Mouse (Mus musculus): ENCODE results near the gene Ptprn. TPM values are rescaled to one million over a fixed set of nuclear protein-coding genes. Genes with fewer than 3 reads are reported as not detected.

Ptprn gene
- polyA plus RNA-seq, 1 experiment from 2014 or later: 0.41 TPM

DNA sequence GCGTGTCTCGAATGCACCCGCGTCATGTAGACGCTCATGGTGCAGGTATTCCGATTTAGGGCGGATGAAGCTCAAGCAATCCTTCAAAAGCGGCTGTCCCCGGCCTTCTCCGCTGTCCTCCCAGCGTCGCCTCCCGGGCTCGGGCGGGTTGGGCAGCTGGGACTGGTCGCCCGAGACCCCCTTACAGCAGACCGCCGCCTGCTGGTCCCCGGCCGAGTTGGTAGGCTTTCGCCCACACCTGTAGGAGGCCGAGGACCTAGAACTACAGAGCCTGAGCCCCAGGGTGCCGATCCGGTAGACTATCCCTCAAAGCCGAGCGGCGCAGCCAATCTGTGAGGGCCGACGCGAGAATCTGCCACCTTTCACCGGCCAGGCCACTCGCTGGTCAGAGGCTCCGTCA is 44.8 kb downstream of the Ptprn start, which contains the start of gene Tuba4a:
TSS of gene Tuba4a (minus strand) at position 335 of the 400 bp plus-strand sequence.
- Histone ChIP-seq H3K4me3 (ENCODE audit: control insufficient read depth in 1 of 2, insufficient read depth in 1 of 2, low read depth in 1 of 2, low read length in 2 of 2) (peak within 1 kb of the TSS; percentile 52 to 63), H3K4me2 (ENCODE audit: low read length) (peak within 1 kb of the TSS; percentile 88), H3K36me3 (ENCODE audit: control insufficient read depth, insufficient read depth, low read length) (peaks cover 18% of the 10 kb centered on the region), H3K9me3 (ENCODE audit: control insufficient read depth, low read length) (no peaks in the 10 kb centered on the region), H3K9ac (ENCODE audit: low read length) (peak within 1 kb of the TSS; percentile 77), H3K27ac (replicated peaks in 1 of 2; ENCODE audit: control insufficient read depth in 1 of 2, insufficient read depth in 1 of 2, low read depth in 2 of 2, low read length in 2 of 2) (peak within 1 kb of the TSS in 1 of 2 experiments; percentile 21; a peak in 1 of 4 replicates), H3K4me1 (ENCODE audit: control insufficient read depth in 2 of 2, insufficient read depth in 2 of 2, low read length in 2 of 2) (peaks cover 4 to 9% of the 10 kb centered on the region in 2 experiments), H3K27me3 (ENCODE audit: control insufficient read depth, insufficient read depth, low read length) (peaks cover 29% of the 10 kb centered on the region)
- WGBS: 0% methylated on average over 34 of the region's 34 CpGs
- peak; percentile 17; the same call in 1 of the 2 replicates for ATAC-seq (ENCODE audit: insufficient number of reproducible peaks, insufficient read depth, low FRiP score, low read depth)

- peak overlapping the region in 1 of 2 experiments; percentile 21; a peak in 1 of 4 replicates for H3K27ac ChIP-seq (replicated peaks in 1 of 2; ENCODE audit: control insufficient read depth in 1 of 2, insufficient read depth in 1 of 2, low read depth in 2 of 2, low read length in 2 of 2)
- ATAC-seq (ENCODE audit: insufficient number of reproducible peaks, insufficient read depth, low FRiP score, low read depth): peak; percentile 82
- under 1% methylated on average over 24 of the region's 24 CpGs for WGBS
These were observed 45.2 kb downstream of the Ptprn start for GRCm38 (mm10) chr1:75219078-75219477.

GRCm38 (mm10) chr1:75218227-75219001 is 45.9 kb downstream of the Ptprn start:
- H3K9ac ChIP-seq (ENCODE audit: low read length): peak overlapping the region; percentile 77
- H3K36me3 ChIP-seq (ENCODE audit: control insufficient read depth, insufficient read depth, low read length): peaks cover 29% of the 10 kb centered on the region
- ATAC-seq (ENCODE audit: insufficient number of reproducible peaks, insufficient read depth, low FRiP score, low read depth): peak; percentile 29
- H3K9me3 ChIP-seq (ENCODE audit: control insufficient read depth, low read length): no peaks in the 10 kb centered on the region
- WGBS: 2% methylated on average over 38 of the region's 38 CpGs
- peak overlapping the region; percentile 52 to 63 for H3K4me3 ChIP-seq (ENCODE audit: control insufficient read depth in 1 of 2, insufficient read depth in 1 of 2, low read depth in 1 of 2, low read length in 2 of 2)
- H3K4me1 ChIP-seq (ENCODE audit: control insufficient read depth in 2 of 2, insufficient read depth in 2 of 2, low read length in 2 of 2): peaks cover 4 to 9% of the 10 kb centered on the region in 2 experiments
- peak overlapping the region in 1 of 2 experiments; percentile 21; a peak in 1 of 4 replicates for H3K27ac ChIP-seq (replicated peaks in 1 of 2; ENCODE audit: control insufficient read depth in 1 of 2, insufficient read depth in 1 of 2, low read depth in 2 of 2, low read length in 2 of 2)
- H3K27me3 ChIP-seq (ENCODE audit: control insufficient read depth, insufficient read depth, low read length): peaks cover 29% of the 10 kb centered on the region
- peak overlapping the region; percentile 88 for H3K4me2 ChIP-seq (ENCODE audit: low read length)

More at GRCm38 (mm10) chr1:75219078-75219477, 45.2 kb downstream of the Ptprn start:
- peak overlapping the region; percentile 88 for H3K4me2 ChIP-seq (ENCODE audit: low read length)
- H3K27me3 ChIP-seq (ENCODE audit: control insufficient read depth, insufficient read depth, low read length): peaks cover 29% of the 10 kb centered on the region
- peak overlapping the region; percentile 52 to 63 for H3K4me3 ChIP-seq (ENCODE audit: control insufficient read depth in 1 of 2, insufficient read depth in 1 of 2, low read depth in 1 of 2, low read length in 2 of 2)
- no peaks in the 10 kb centered on the region for H3K9me3 ChIP-seq (ENCODE audit: control insufficient read depth, low read length)
- peak overlapping the region; percentile 77 for H3K9ac ChIP-seq (ENCODE audit: low read length)
- peaks cover 4 to 9% of the 10 kb centered on the region in 2 experiments for H3K4me1 ChIP-seq (ENCODE audit: control insufficient read depth in 2 of 2, insufficient read depth in 2 of 2, low read length in 2 of 2)
- peaks cover 22% of the 10 kb centered on the region for H3K36me3 ChIP-seq (ENCODE audit: control insufficient read depth, insufficient read depth, low read length)

- H3K4me3 ChIP-seq (ENCODE audit: control insufficient read depth in 1 of 2, insufficient read depth in 1 of 2, low read depth in 1 of 2, low read length in 2 of 2): peak overlapping the region; percentile 52 to 63; a peak in 3 of 4 replicates
- no peak overlapping the region for H3K27ac ChIP-seq (replicated peaks in 1 of 2; ENCODE audit: control insufficient read depth in 1 of 2, insufficient read depth in 1 of 2, low read depth in 2 of 2, low read length in 2 of 2)
- H3K36me3 ChIP-seq (ENCODE audit: control insufficient read depth, insufficient read depth, low read length): peaks cover 34% of the 10 kb centered on the region
- WGBS: 3% methylated on average over 6 of the region's 6 CpGs
- H3K4me2 ChIP-seq (ENCODE audit: low read length): peak overlapping the region; percentile 88
- H3K9me3 ChIP-seq (ENCODE audit: control insufficient read depth, low read length): no peaks in the 10 kb centered on the region
- no peak for ATAC-seq (ENCODE audit: insufficient number of reproducible peaks, insufficient read depth, low FRiP score, low read depth)
- peaks cover 29% of the 10 kb centered on the region for H3K27me3 ChIP-seq (ENCODE audit: control insufficient read depth, insufficient read depth, low read length)
- H3K4me1 ChIP-seq (ENCODE audit: control insufficient read depth in 2 of 2, insufficient read depth in 2 of 2, low read length in 2 of 2): peaks cover 4 to 9% of the 10 kb centered on the region in 2 experiments
- H3K9ac ChIP-seq (ENCODE audit: low read length): peak overlapping the region; percentile 77
These were observed 46.4 kb downstream of the Ptprn start for GRCm38 (mm10) chr1:75217893-75218226.

DNA sequence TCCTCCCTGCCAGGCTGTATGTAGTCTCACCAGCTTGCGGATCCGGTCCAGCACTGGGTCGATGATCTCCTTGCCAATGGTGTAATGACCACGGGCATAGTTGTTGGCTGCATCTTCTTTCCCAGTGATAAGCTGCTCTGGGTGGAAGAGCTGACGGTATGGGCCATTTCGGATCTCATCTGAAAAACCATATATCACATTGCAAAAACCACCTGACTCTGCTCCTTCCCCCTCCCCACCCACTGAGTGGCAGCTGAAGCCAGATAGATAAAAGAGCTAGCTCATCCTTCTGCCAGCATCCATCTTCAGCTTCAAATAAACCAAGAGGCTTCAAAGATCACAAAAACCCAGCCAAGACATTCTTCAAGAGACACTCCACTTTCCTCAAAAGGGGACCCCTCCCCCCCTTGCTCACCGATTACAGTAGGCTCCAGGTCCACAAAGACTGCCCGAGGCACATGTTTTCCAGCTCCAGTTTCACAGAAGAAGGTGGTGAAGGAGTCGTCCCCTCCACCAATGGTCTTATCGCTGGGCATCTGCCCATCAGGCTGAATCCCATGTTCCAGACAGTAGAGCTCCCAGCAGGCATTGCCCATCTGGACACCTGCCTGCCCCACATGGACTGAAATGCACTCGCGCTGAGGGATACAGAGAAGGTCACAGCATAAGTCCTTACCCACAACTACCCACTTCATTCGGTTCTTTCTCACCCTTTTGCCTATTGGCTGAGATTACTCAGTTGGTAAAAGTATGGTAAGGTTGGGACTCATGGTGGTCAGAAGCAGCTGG is 47.3 kb downstream of the Ptprn start:
- WGBS: 74% methylated on average over 13 of the region's 13 CpGs

DNA sequence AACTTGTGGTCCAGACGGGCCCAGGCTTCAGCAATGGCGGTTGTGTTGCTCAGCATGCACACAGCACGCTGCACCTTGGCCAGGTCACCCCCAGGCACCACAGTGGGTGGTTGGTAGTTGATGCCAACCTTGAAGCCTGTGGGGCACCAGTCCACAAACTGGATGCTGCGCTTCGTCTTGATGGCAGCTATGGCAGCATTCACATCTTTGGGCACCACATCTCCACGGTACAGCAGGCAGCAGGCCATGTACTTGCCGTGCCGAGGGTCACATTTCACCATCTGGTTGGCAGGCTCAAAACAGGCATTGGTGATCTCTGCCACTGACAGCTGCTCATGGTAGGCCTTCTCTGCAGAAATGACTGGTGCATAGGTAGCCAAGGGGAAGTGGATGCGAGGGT is 48.5 kb downstream of the Ptprn start:
- Histone ChIP-seq H3K27ac (replicated peaks in 1 of 2; ENCODE audit: control insufficient read depth in 1 of 2, insufficient read depth in 1 of 2, low read depth in 2 of 2, low read length in 2 of 2) (no peak overlapping the region), H3K4me1 (ENCODE audit: control insufficient read depth in 2 of 2, insufficient read depth in 2 of 2, low read length in 2 of 2) (peaks cover 9 to 19% of the 10 kb centered on the region in 2 experiments), H3K9ac (ENCODE audit: low read length) (no peak overlapping the region), H3K36me3 (ENCODE audit: control insufficient read depth, insufficient read depth, low read length) (peaks cover 47% of the 10 kb centered on the region), H3K4me3 (ENCODE audit: control insufficient read depth in 1 of 2, insufficient read depth in 1 of 2, low read depth in 1 of 2, low read length in 2 of 2) (no peak overlapping the region), H3K27me3 (ENCODE audit: control insufficient read depth, insufficient read depth, low read length) (peaks cover 19% of the 10 kb centered on the region), H3K4me2 (ENCODE audit: low read length) (no peak overlapping the region), H3K9me3 (ENCODE audit: control insufficient read depth, low read length) (no peaks in the 10 kb centered on the region)
- no peak for ATAC-seq (ENCODE audit: insufficient number of reproducible peaks, insufficient read depth, low FRiP score, low read depth)
- 89% methylated on average over 9 of the region's 9 CpGs for WGBS

More for the DNA sequence above, 47.3 kb downstream of the Ptprn start:
- H3K36me3 ChIP-seq (ENCODE audit: control insufficient read depth, insufficient read depth, low read length): peaks cover 43% of the 10 kb centered on the region
- no peak overlapping the region for H3K9ac ChIP-seq (ENCODE audit: low read length)
- ATAC-seq (ENCODE audit: insufficient number of reproducible peaks, insufficient read depth, low FRiP score, low read depth): no peak
- H3K27ac ChIP-seq (replicated peaks in 1 of 2; ENCODE audit: control insufficient read depth in 1 of 2, insufficient read depth in 1 of 2, low read depth in 2 of 2, low read length in 2 of 2): no peak overlapping the region
- H3K4me1 ChIP-seq (ENCODE audit: control insufficient read depth in 2 of 2, insufficient read depth in 2 of 2, low read length in 2 of 2): peaks cover 5 to 9% of the 10 kb centered on the region in 2 experiments
- no peak overlapping the region for H3K4me2 ChIP-seq (ENCODE audit: low read length)
- peaks cover 29% of the 10 kb centered on the region for H3K27me3 ChIP-seq (ENCODE audit: control insufficient read depth, insufficient read depth, low read length)
- no peak overlapping the region for H3K4me3 ChIP-seq (ENCODE audit: control insufficient read depth in 1 of 2, insufficient read depth in 1 of 2, low read depth in 1 of 2, low read length in 2 of 2)
- no peaks in the 10 kb centered on the region for H3K9me3 ChIP-seq (ENCODE audit: control insufficient read depth, low read length)

DNA sequence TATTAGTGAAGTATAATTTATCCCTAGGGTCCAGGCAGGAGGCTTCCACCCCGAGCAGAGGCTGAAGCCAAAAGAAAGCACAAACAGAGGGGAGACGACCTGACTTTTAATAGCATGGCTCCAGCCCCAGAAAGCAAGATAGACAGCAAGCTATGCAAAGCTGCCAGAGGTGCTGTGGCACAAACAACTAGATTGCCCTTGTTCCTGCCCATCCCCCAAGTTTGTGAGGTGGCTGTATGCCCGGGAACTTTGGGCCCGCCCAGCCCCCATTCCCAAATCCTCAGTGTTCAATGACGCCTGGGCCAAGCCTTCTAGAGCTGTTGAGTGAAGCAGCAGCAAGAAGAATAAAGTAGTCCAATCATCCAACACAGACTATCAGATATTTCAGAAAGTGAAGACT is 49.4 kb downstream of the Ptprn start:
- 67% methylated on average over 5 of the region's 5 CpGs for WGBS
- H3K9me3 ChIP-seq (ENCODE audit: control insufficient read depth, low read length): no peaks in the 10 kb centered on the region

More for the DNA sequence above, 49.4 kb downstream of the Ptprn start:
- Histone ChIP-seq H3K36me3 (ENCODE audit: control insufficient read depth, insufficient read depth, low read length) (peaks cover 47% of the 10 kb centered on the region), H3K4me2 (ENCODE audit: low read length) (no peak overlapping the region), H3K4me1 (ENCODE audit: control insufficient read depth in 2 of 2, insufficient read depth in 2 of 2, low read length in 2 of 2) (peaks cover 12 to 24% of the 10 kb centered on the region in 2 experiments), H3K27ac (replicated peaks in 1 of 2; ENCODE audit: control insufficient read depth in 1 of 2, insufficient read depth in 1 of 2, low read depth in 2 of 2, low read length in 2 of 2) (no peak overlapping the region), H3K9ac (ENCODE audit: low read length) (no peak overlapping the region), H3K27me3 (ENCODE audit: control insufficient read depth, insufficient read depth, low read length) (peaks cover 12% of the 10 kb centered on the region), H3K4me3 (ENCODE audit: control insufficient read depth in 1 of 2, insufficient read depth in 1 of 2, low read depth in 1 of 2, low read length in 2 of 2) (no peak overlapping the region)
- ATAC-seq (ENCODE audit: insufficient number of reproducible peaks, insufficient read depth, low FRiP score, low read depth): no peak
